12 mouse cellular contexts compared by ENCODE assay signal in the genomic region with DNA sequence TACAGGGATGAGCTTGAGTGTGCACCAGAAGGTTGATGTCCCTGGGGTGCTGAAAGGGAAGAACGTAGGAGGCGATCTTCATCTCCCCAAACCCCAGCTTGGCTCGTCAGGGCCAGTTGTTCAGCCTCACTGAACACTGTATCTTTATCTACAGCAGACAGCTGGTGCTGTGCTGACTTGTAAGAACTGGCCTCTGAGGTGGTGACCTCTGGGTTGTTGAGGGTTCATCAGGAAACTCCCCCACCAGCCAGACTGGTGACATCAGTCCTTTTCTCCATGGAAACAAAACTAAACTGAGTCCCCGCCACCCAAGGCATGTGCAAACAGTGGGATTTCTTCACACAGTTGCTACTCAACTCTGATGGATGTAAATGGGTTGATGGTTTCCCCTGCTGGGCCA.
DNase-seq lines count a peak whose midpoint lies in the region; ATAC-seq and TF ChIP-seq lines count a peak whose summit lies in the region.
"Had no signal": no experiment of that assay in that cellular context is flagged by ENCODE, and none has a peak within 500 bp of the region (broad histone marks: within the 10 kb centered on the region; RNA-seq: fewer than 3 reads in every experiment).

No protein-coding gene starts in this region.

- no peak overlapping the region for H3K4me2 ChIP-seq in heart, embryonic 11.5 days
- H3K4me2 ChIP-seq in lung, postnatal 0 days (replicated peaks; ENCODE audit: low read depth, low read length): no peak overlapping the region
- H3K4me2 ChIP-seq in forebrain, embryonic 12.5 days: no peak overlapping the region
- H3K4me2 ChIP-seq: midbrain, embryonic 11.5 days had no signal

- 0 out of 2 replicates have a peak, but pooled peaks have one; percentile 52 for ATAC-seq in heart, embryonic 11.5 days (replicated peaks; ENCODE audit: insufficient number of reproducible peaks, low FRiP score, low TSS enrichment)
- ATAC-seq in lung, postnatal 0 days: peak; percentile 41
- no peak for ATAC-seq in forebrain, embryonic 12.5 days (ENCODE audit: low FRiP score)

- intact Hi-C loops in heart, postnatal 14 days (cut with DNase I): no loop called here

- no peak overlapping the region for H3K9ac ChIP-seq in heart, embryonic 11.5 days (ENCODE audit: low read depth, low read length)
- no peak overlapping the region for H3K9ac ChIP-seq in lung, postnatal 0 days (replicated peaks; ENCODE audit: low read depth)
- no peak overlapping the region for H3K9ac ChIP-seq in forebrain, embryonic 12.5 days
- H3K9ac ChIP-seq: liver, embryonic 14.5 days had no signal

- no peaks in the 10 kb centered on the region for H3K36me3 ChIP-seq in heart, embryonic 11.5 days (ENCODE audit: control insufficient read depth, insufficient read depth, low read length)
- H3K36me3 ChIP-seq in lung, postnatal 0 days (ENCODE audit: insufficient read depth, low read length): no peaks in the 10 kb centered on the region
- peaks cover 16% of the 10 kb centered on the region for H3K36me3 ChIP-seq in forebrain, embryonic 12.5 days (replicated peaks)
- H3K36me3 ChIP-seq: G1E had no signal

- no peak for DNase-seq in heart, adult 9 months (ENCODE audit: low spot score in 2 of 2)
- peak; percentile 5 for DNase-seq in lung, postnatal 0 days (ENCODE audit: low spot score)
- DNase-seq in lung, postnatal 25 days (ENCODE audit: low spot score): no peak
- DNase-seq in heart, postnatal 14 days: peak; percentile 7 to 9
- DNase-seq in yolk sac, embryonic 10.5 days (ENCODE audit: low spot score): peak; percentile 12
- no peak for DNase-seq in spleen, adult 12 weeks (ENCODE audit: low spot score)

- TF ChIP-seq CTCF in lung, postnatal 0 days (IDR thresholded peaks at IDR 0.05): no peak

- H3K27ac ChIP-seq in heart, embryonic 11.5 days (ENCODE audit: low read depth, low read length): no peak overlapping the region
- no peak overlapping the region for H3K27ac ChIP-seq in lung, postnatal 0 days (ENCODE audit: low read length)
- no peak overlapping the region for H3K27ac ChIP-seq in forebrain, embryonic 12.5 days
- H3K27ac ChIP-seq: forebrain, embryonic 10.5 days; liver, embryonic 14.5 days had no signal

- no peak overlapping the region for H3K4me3 ChIP-seq in heart, embryonic 11.5 days (ENCODE audit: low read depth, low read length)
- H3K4me3 ChIP-seq in lung, postnatal 0 days (ENCODE audit: low read depth, low read length): no peak overlapping the region
- H3K4me3 ChIP-seq in forebrain, embryonic 12.5 days (replicated peaks): no peak overlapping the region
- H3K4me3 ChIP-seq: forebrain, embryonic 10.5 days had no signal

- H3K27me3 ChIP-seq in heart, embryonic 11.5 days (ENCODE audit: control insufficient read depth, insufficient read depth, low read length): no peaks in the 10 kb centered on the region
- H3K27me3 ChIP-seq in lung, postnatal 0 days (replicated peaks; ENCODE audit: insufficient read depth, low read length): no peaks in the 10 kb centered on the region
- no peaks in the 10 kb centered on the region for H3K27me3 ChIP-seq in forebrain, embryonic 12.5 days

- no peaks in the 10 kb centered on the region for H3K9me3 ChIP-seq in heart, embryonic 11.5 days (replicated peaks; ENCODE audit: control insufficient read depth, low read length)
- no peaks in the 10 kb centered on the region for H3K9me3 ChIP-seq in lung, postnatal 0 days (ENCODE audit: low read length)
- H3K9me3 ChIP-seq in forebrain, embryonic 12.5 days: no peaks in the 10 kb centered on the region
- H3K9me3 ChIP-seq: forebrain, embryonic 10.5 days had no signal

- TF ChIP-seq EP300 in lung, postnatal 0 days (IDR thresholded peaks at IDR 0.05): no peak

- WGBS in heart, embryonic 11.5 days (ENCODE audit: insufficient replicate concordance): 33% methylated on average over 4 of the region's 4 CpGs
- WGBS in lung, postnatal 0 days: 29% methylated on average over 4 of the region's 4 CpGs
- WGBS in forebrain, embryonic 12.5 days: 70% methylated on average over 4 of the region's 4 CpGs

- H3K4me1 ChIP-seq in heart, embryonic 11.5 days (ENCODE audit: control insufficient read depth, insufficient read depth, low read length): 0 out of 2 replicates have a peak, but pooled peaks cover 6% of the 10 kb centered on the region
- H3K4me1 ChIP-seq in lung, postnatal 0 days (ENCODE audit: insufficient read depth, low read depth, low read length): no peaks in the 10 kb centered on the region
- peaks cover 10% of the 10 kb centered on the region for H3K4me1 ChIP-seq in forebrain, embryonic 12.5 days

Comparison
In these comparisons a context has a peak if more than half of its experiments do, and no peak if none do; other contexts are left out.
1. DNase-seq: peak in lung, postnatal 0 days (single experiment), heart, postnatal 14 days (2 of 2) and yolk sac, embryonic 10.5 days (single experiment); none in heart, adult 9 months (0 of 2), lung, postnatal 25 days (single experiment) and spleen, adult 12 weeks (single experiment).